Mouse (Mus musculus) midbrain, embryonic 11.5 days (tissue): ENCODE data around the gene Gm49403. TPM values are rescaled to one million over a fixed set of nuclear protein-coding genes. Genes with fewer than 3 reads are reported as not detected.
"Not testable (repeated sequence)": the region's sequence is repeated elsewhere in the genome, so short reads cannot be mapped to it uniquely, and the experiment has no call there.

Experiments
- ATAC-seq: fragments of 200-750 bp; cut with Nextera tagmentation; 2 replicates; pipeline ENCODE4 v1.8.0; 2017; ENCODE audit warnings: moderate TSS enrichment, moderate library complexity; ENCODE audit not compliant: low FRiP score
- DNase-seq: peaks from one replicate; pipeline ENCODE4 v3.0.0; 2015; ENCODE audit warnings: low spot score; ENCODE audit errors: missing footprints
- H3K27ac ChIP-seq: fragments of 300-500 bp; sonication (generic); 2 replicates; pipeline ENCODE4 v1.5.1; 2014; ENCODE audit warnings: low read depth, low read length
- H3K27me3 ChIP-seq: fragments of 300-500 bp; sonication (generic); 2 replicates; pipeline ENCODE4 v1.6.1; 2014; ENCODE audit warnings: mild to moderate bottlenecking, low read length, moderate library complexity, mixed read lengths; ENCODE audit not compliant: control insufficient read depth, insufficient read depth
- H3K36me3 ChIP-seq: fragments of 300-500 bp; sonication (generic); 2 replicates; pipeline ENCODE4 v1.6.1; 2014; ENCODE audit warnings: mild to moderate bottlenecking, low read length, moderate library complexity, mixed read lengths; ENCODE audit not compliant: control insufficient read depth, insufficient read depth
- H3K4me1 ChIP-seq: fragments of 300-500 bp; sonication (generic); 2 replicates; pipeline ENCODE4 v1.6.1; 2014; ENCODE audit warnings: low read length; ENCODE audit not compliant: control insufficient read depth, insufficient read depth
- H3K4me2 ChIP-seq: fragments of 300-500 bp; sonication (generic); 2 replicates; pipeline ENCODE4 v1.6.1; 2014; ENCODE audit warnings: mild to moderate bottlenecking, moderate library complexity
- H3K4me3 ChIP-seq: fragments of 300-500 bp; sonication (generic); 2 replicates; pipeline ENCODE4 v1.5.1; 2014; ENCODE audit warnings: low read depth, low read length
- H3K9ac ChIP-seq: fragments of 300-500 bp; sonication (generic); 2 replicates; pipeline ENCODE4 v1.6.1; 2014; ENCODE audit warnings: low read length
- H3K9me3 ChIP-seq: fragments of 300-500 bp; sonication (generic); 2 replicates; pipeline ENCODE4 v1.6.1; 2016; ENCODE audit warnings: low read length; ENCODE audit not compliant: control insufficient read depth
- WGBS: fragments of 180-500 bp; shearing (Covaris S2); extraction: QIAGEN DNeasy Blood & Tissue Kit; methylation state at CpG from one replicate; pipeline ENCODE4 v1.1.7; 2014; 5-methylcytosine and 5-hydroxymethylcytosine counted together
- polyA plus RNA-seq: library from polyadenylated mRNA; unstranded; fragments of >200 nt; fragmentation: Nextera tagmentation; extraction: Ambion mirVana; gene quantifications from 2 replicates; pipeline ENCODE4 v1.2.1, GENCODE M21; 2014

The Gm49403 gene
- polyA plus RNA-seq, 1 experiment from 2014 or later = not detected

- Histone ChIP-seq H3K4me1 (peaks cover 10% of the 10 kb centered on the region), H3K4me2 (peak overlapping the region; percentile 88), H3K36me3 (peaks cover 2% of the 10 kb centered on the region; the same call in 1 of the 2 replicates), H3K9me3 (no peaks in the 10 kb centered on the region), H3K4me3 (peak overlapping the region; percentile 59), H3K9ac (peak overlapping the region; percentile 93), H3K27ac (peak overlapping the region; percentile 37; the same call in 1 of the 2 replicates), H3K27me3 (no peaks in the 10 kb centered on the region)
- ATAC-seq (no peak), DNase-seq (peak; percentile 90)
- 13% methylated on average over 19 of the region's 19 CpGs for WGBS
These were observed 4.1 kb downstream of the Gm49403 start for GRCm38 (mm10) chr19:8887585-8888463.

DNA sequence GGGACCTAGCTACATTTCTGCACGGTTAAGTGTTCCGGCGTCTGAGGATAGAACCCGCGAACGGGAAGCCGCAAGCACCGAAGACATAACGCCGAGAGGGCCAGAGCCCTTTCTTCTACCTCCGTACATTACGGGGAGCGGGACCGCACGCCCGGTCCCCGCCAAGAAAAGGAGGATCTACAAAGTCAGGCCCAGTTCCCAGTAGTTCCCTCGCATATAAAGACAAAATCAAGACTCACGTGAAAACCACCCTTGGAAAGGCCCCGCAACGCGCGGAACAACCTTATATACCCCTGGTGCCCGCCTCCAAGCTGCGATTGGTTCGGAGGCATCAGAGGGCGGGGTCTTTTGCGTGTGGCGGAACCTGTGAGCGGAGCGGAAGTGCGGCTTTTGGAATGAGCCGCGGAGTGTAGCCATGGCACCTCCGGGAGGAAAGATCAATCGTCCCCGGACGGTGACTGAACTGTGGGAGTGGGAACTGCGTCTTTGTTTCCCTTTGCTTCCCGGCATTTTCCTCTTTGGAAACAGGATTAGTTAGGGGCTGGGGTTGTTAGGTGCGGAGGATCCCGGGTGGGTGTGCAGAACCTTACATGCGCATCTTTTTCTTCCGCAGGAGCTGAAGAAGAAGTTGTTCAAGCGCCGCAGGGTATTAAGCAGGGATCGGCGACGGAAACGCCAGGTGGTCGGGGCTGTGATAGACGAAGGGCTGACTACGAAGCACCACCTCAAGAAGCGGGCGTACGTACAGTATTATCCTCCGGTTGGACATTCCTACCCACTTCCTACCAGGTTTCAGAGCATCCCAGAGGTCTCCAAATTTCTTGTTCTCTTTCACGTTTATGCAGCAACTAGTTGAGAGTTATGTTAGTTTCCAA, 5.0 kb downstream of the Gm49403 start, which contains the start of the genes 1810009A15Rik and Gm49416:
TSS of gene 1810009A15Rik (plus strand) at position 343 of the 875 bp plus-strand sequence.
TSS of gene Gm49416 (plus strand) at position 416 of the 875 bp plus-strand sequence.
- Histone ChIP-seq H3K9ac (peak within 1 kb of the TSS; percentile 93), H3K4me2 (peak within 1 kb of the TSS; percentile 88), H3K9me3 (no peaks in the 10 kb centered on the region), H3K4me1 (peaks cover 13% of the 10 kb centered on the region), H3K27ac (peak within 1 kb of the TSS; percentile 74), H3K36me3 (peaks cover 2% of the 10 kb centered on the region; the same call in 1 of the 2 replicates), H3K4me3 (peak within 1 kb of the TSS; percentile 59), H3K27me3 (no peaks in the 10 kb centered on the region)
- ATAC-seq (peak; percentile 94), DNase-seq (peak; percentile 99)
- WGBS = under 1% methylated on average over 58 of the region's 58 CpGs

- Histone ChIP-seq H3K4me3 (peak within 1 kb of the TSS; percentile 87), H3K27me3 (no peaks in the 10 kb centered on the region), H3K4me2 (peak within 1 kb of the TSS; percentile 74), H3K4me1 (peaks cover 15% of the 10 kb centered on the region), H3K36me3 (peaks cover 9% of the 10 kb centered on the region), H3K27ac (peak within 1 kb of the TSS; percentile 80), H3K9ac (peak within 1 kb of the TSS; percentile 87), H3K9me3 (no peaks in the 10 kb centered on the region)
- 4% methylated on average over 54 of the region's 54 CpGs for WGBS
- DNase-seq (peak; percentile 98), ATAC-seq (peak; percentile 65)
These were observed 9.4 kb downstream of the Gm49403 start, which contains the start of gene Ints5 for GRCm38 (mm10) chr19:8892829-8893766. Gene Ints5 (plus strand): TSS chr19:8893005.

- H3K27me3 ChIP-seq = no peaks in the 10 kb centered on the region
- H3K27ac ChIP-seq = no peak overlapping the region
- ATAC-seq (no peak), DNase-seq (no peak)
- H3K36me3 ChIP-seq = peaks cover 9% of the 10 kb centered on the region
- peaks cover 18% of the 10 kb centered on the region for H3K4me1 ChIP-seq
- H3K4me3 ChIP-seq = no peak overlapping the region
- no peak overlapping the region for H3K9ac ChIP-seq
- H3K4me2 ChIP-seq = no peak overlapping the region
- 91% methylated on average over 9 of the region's 9 CpGs for WGBS
- H3K9me3 ChIP-seq = no peaks in the 10 kb centered on the region
These were observed 11.7 kb downstream of the Gm49403 start for GRCm38 (mm10) chr19:8895397-8895960.

DNA sequence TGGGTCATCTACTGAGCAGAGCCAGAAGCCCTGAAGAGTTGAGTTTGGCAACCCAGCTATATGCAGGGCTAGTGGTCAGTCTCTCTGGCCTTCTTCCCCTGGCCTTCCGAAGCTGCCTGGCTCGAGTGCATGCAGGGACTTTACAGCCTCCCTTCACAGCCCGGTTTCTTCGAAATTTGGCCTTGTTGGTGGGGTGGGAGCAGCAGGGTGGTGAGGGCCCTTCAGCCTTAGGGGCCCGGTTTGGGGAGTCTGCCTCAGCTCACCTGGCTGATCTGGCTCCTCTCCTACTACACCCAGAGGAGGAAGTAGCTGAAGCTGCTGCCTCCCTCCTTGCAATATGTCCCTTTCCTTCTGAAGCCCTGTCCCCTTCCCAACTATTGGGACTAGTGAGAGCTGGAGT, 12.5 kb downstream of the Gm49403 start:
- not testable (repeated sequence) for H3K9me3 ChIP-seq, H3K36me3 ChIP-seq, H3K4me3 ChIP-seq, H3K27ac ChIP-seq, H3K27me3 ChIP-seq, H3K4me2 ChIP-seq, H3K9ac ChIP-seq, ATAC-seq, DNase-seq
- H3K4me1 ChIP-seq = peaks cover 18% of the 10 kb centered on the region
- 91% methylated on average over 5 of the region's 5 CpGs for WGBS

GRCm38 (mm10) chr19:8897211-8897864, 13.6 kb downstream of the Gm49403 start:
- Histone ChIP-seq H3K4me1 (peaks cover 18% of the 10 kb centered on the region), H3K36me3 (peaks cover 11% of the 10 kb centered on the region), H3K4me3 (peak overlapping the region; percentile 95), H3K27ac (peak overlapping the region; percentile 50), H3K4me2 (peak overlapping the region; percentile 49), H3K9ac (peak overlapping the region; percentile 32; the same call in 1 of the 2 replicates)
- peak; percentile 87 for DNase-seq
- 33% methylated on average over 21 of the region's 21 CpGs for WGBS
- H3K9me3 ChIP-seq, H3K27me3 ChIP-seq: not testable (repeated sequence)
- ATAC-seq = peak; percentile 71

DNA sequence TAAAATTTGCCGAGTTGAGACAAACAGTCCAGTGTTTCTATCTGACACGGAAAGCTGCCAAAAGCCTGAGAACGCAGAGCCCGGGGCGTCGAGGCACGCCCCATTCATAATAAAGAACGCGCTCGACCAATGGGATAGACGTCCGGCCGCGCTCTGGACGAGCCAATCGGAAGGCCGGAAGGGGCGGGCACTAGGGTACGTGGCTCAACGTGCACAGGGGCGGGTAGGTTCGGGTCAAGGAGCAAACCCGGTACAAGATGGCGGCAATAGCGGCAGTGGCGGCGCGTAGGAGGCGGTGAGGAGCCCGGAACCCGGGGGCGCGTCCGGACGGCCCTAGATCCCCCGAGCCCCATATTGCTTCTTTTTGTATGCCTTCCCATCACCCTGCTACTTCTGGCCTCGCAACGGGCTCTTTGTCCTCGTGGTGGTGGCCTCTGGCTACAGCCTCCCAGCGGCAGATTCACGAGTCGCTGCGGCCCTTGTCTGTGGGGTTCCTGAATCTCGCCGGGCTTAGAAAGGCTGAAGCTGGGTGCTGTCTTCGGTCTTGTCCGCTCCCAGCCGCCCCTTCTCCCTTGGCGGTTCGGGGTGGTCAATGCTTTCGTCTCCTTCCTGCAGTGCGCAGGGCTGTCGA, 14.2 kb downstream of the Gm49403 start, which contains the start of gene Ganab:
TSS of gene Ganab (plus strand) at position 207 of the 631 bp plus-strand sequence.
- H3K27me3 ChIP-seq = no peaks in the 10 kb centered on the region
- peak within 1 kb of the TSS; percentile 95 for H3K4me3 ChIP-seq
- peak within 1 kb of the TSS; percentile 97 for H3K9ac ChIP-seq
- H3K36me3 ChIP-seq = peaks cover 13% of the 10 kb centered on the region
- DNase-seq = peak; percentile 98
- under 1% methylated on average over 53 of the region's 53 CpGs for WGBS
- peaks cover 18% of the 10 kb centered on the region for H3K4me1 ChIP-seq
- peak within 1 kb of the TSS; percentile 94 for H3K4me2 ChIP-seq
- peak; percentile 99 for ATAC-seq
- peak within 1 kb of the TSS; percentile 50 for H3K27ac ChIP-seq
- H3K9me3 ChIP-seq = no peaks in the 10 kb centered on the region
